Mouse (Mus musculus) spleen, postnatal 36 days (tissue): ENCODE results near the gene Atxn7l2.

Experiments
- DNase-seq, 2 experiments: peaks; one replicate each; pipeline ENCODE4 v3.0.0; 2022; ENCODE audit warnings: low spot score in 2 of 2, mixed read lengths in 1 of 2

Gene Atxn7l2

GRCm38 (mm10) chr3:108178756-108179715, 31.7 kb downstream of the Atxn7l2 start:
- DNase-seq, result no peak

GRCm38 (mm10) chr3:108174672-108175531, 35.8 kb downstream of the Atxn7l2 start:
- no peak for DNase-seq

- no peak for DNase-seq
Observed at GRCm38 (mm10) chr3:108169199-108169598, 41.5 kb downstream of the Atxn7l2 start.

DNA sequence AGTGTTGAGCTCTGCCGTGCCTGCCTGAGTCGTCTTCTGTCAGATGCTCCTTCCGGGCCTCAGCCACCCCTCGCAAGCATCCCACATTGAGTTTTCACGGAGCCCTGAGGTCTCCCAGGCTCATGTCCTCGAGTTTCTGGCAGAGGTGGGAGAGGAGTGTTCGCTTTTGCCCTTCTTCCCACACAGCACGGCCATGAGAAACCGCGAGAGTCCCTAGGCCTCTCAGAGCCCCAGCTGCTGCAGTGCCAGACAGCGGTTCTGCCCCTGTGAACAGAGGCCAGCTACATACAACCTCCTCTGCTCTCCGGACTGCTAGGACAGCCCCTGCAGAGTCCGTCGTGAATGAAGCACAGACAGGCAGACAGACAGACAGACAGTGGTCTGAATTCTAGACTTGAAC, 43.2 kb downstream of the Atxn7l2 start:
- DNase-seq, result no peak

DNA sequence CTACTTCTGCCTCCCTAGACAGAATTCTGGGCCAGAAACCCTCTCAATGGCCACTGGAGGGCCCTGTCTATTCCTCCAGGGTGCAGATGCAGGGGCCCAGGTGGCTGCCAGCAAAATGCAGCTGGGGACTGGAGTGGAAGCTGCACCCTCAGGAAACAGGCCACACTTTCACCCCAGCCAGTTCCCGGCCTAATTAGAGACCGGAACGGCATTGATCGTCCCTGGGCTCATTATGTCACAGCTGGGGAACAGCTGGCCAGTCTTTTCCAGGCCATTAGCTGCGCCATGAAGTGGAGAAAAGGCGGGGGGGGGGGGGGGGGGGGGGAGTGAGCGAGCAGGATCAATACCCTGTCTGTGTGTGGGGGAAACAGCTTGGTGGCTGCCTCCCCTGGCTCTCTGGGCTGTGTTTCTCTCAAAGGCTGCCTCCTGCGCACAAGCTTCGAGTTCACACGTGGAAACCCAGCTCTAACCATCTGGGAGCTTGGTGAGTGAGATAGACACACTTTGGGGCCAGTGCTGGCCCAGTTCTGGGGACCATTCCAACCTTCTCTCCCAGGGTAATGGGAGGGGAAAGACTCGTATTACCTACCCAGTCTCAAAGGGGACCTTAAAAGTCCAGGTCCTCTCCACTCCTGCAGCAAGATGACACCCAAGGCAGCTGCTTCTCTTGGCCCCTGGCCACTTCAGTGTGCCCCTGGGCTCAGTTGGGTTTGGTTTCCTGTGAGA, 44.1 kb downstream of the Atxn7l2 start:
- DNase-seq, result peak in 1 of 2 experiments; percentile 19

GRCm38 (mm10) chr3:108165532-108166315, 45.0 kb downstream of the Atxn7l2 start:
- no peak for DNase-seq

DNA sequence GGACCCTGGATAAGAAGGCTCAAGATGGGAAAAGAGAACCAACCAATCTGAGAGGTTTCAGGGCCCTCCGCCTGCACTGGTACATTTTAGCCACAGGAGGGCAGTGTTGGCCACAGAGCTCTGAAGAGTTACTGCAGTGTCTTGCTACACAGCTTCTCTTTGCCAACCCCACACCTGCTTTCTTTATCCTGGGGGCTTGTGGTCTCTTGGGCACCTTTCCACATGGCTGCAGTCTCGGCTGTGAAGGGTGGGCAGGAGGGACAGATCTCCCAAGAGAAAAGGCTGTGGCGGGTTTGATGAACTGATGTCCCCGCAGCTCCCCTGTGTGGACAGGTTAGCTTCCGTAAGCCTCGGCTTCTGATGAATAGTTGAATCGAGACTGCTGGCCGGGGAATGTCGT, 45.9 kb downstream of the Atxn7l2 start:
- peak; percentile 65 to 67 for DNase-seq

- no peak for DNase-seq
Observed at GRCm38 (mm10) chr3:108164091-108164490, 46.6 kb downstream of the Atxn7l2 start.

DNA sequence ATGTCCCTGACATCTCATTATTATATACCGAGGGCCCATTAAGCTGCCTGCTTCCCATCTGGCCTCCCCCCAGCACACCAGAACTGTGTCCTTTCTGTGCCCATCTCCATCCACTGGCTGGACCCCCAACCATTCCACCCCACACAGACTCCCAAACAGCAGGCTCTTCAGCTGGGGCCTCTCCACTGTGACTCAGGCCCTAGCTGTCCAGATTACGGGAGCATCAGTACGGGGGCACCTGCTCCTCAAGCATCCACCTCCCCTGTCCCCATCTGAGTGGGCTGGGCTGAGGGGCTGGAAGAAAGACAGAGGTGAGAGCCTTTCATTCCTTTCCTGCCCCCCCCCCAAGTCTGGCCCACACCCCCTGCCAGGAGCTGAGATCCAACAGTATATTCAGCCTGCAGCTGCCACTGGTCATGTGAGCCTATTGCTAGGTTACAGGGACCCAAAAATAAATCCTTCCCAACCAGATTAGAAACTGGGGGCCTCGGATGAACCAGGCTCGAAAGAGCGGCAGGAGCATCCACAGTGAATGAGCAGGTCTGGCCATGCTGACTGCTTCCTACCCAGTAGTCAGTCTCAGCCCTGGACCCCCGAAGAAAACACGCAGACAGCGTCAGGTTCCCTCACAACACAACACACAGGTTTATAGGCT, 52.2 kb downstream of the Atxn7l2 start:
- no peak for DNase-seq

DNA sequence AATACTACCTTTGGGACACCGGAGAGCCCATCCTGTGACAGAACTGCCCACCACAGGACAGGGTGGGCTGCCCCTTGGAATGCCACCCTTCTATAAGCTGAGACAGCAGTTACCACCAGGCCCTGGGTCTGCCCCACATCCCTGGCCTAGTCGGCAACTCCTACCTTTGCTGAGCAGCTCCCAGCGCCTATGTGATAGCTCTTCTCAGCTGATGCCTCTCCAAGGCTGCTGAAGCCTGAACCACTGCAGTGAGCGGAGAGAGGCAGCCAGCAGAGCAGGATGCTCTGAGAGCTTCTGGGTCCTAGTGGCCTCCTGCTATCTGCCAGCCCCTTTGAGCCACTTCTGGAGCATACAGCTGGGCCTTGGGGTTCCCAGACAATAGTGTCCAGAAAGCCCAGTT, 56.1 kb downstream of the Atxn7l2 start, which contains the start of gene Gpr61:
TSS of gene Gpr61 (minus strand) at position 227 of the 400 bp plus-strand sequence.
- no peak for DNase-seq

GRCm38 (mm10) chr3:108152290-108152689, 58.4 kb downstream of the Atxn7l2 start:
- DNase-seq, result no peak
